Mouse (Mus musculus) 3134 (cell line): ENCODE data around the gene Xxylt1.
A peak's percentile ranks its signal among the peaks of the same experiment; 100 is the strongest.

Experiments used
- DNase-seq: peaks from one replicate; pipeline ENCODE4 v3.0.0-alpha.2; 2011; ENCODE audit warnings: low spot score; ENCODE audit not compliant: insufficient read length; ENCODE audit errors: extremely low read depth

Gene Xxylt1

DNA sequence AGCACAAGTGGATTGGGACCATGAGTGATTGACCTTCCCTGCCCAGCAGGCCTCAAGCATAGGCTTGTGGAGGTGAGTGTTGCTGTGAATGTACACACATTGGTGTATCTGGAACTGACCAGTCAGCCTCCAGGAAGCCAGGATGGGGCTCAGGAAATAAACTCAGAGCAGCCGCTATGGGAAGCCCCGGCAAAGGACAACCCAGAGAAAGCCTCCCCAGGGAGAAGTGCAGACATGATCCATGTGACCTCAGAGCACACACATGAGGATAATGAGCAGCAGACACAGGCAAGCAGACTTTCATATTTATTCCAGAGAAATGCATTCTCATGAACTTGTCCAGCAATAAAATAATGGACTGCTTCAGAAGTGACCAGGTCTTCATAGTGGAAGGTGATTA, 86.4 kb downstream of the Xxylt1 start:
- no peak for DNase-seq

DNA sequence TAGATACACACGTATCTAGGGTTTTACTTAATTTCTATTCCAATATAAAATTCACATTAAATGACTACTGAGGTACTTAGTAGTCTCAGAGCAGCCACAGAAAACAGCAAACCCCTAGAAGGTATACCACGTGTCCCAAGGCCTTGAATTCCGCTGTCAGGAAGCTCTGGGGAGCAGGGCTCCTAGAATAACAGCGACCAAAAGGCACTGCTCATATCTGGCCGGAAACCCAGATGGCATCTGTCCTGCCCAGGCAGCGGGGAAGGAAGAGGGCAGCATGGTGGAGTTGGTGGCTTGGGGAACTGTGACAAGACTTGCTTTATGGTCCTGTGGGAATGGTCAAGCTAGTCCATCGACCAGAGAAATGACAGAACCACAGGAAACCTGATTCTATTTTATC, 86.9 kb downstream of the Xxylt1 start:
- DNase-seq, result no peak

DNA sequence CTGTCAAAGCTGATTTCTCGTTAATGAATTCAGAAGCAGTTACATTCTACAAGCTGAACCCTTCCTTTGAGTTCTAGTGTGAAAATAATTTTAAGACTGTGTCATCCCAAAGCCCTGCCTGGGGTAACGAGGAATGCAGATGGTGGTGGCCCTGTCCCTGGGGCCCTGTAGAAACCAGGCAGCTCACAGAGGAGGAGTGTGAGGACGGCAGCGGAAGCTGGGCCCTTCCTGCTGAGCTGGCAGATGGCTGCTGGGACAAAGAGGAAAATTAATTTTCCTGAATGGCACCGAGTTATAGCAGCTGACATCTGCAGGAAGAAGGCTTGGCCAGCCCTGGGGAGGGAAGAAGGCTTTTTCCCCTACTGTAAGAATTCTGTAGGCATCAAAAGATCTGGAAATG, 88.7 kb downstream of the Xxylt1 start:
- DNase-seq, result no peak

DNA sequence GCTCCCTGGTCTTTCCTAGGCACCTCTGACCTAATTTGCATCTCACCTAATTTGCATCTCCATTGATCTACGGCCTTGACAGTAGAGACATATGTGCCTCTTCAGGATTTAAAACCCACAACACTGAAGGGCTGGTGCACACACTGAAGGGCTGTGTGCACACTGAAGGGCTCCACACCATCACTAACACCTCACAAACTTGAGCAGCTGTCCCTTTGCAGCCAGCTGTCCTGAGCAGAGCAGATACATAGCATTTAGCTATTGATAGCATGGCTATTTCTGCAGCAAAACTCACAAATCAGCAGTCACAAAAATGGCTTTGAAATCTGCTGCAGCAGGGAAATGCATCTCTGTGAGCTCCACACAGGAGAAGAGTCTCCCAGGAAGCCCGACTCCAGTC, 90.6 kb downstream of the Xxylt1 start:
- DNase-seq, result no peak

DNA sequence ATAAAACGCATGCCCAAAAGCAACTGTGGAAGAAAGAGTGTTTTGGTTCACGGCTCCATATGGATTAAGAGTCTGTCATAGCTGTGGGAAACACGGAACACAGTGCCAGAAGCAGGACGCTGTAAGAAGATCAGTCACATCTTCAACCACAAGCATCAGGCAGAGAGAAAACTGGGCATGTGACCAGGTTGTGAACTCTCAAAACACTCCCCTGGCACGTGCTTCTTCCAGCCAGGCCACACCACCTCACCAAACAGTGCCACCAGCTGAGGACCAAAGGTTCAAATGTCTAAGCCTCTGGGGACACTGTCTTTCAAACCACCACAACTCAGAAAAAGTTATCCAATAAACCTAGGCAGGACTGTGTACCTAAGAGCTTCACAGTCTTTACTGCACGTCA, 93.0 kb downstream of the Xxylt1 start:
- DNase-seq, result no peak

DNA sequence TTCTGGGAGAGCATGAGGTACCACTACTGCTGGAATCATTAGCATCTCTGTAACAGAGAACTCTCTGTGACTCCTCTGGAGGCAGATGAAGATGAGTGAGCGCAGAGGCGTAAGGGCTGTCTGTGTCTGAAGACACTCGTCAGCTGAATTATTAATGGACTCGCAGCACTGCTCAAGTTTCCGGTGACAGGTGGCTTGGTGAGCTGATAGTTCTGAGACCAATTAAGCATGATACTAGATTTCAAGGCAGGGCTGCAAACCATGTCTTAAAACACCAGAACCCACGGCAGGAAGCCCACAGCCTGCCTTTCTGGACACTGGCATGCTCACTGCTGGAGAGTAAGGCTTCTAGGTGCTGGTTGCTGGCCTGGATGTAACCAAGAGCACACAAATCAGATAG, 93.5 kb downstream of the Xxylt1 start:
- no peak for DNase-seq

DNA sequence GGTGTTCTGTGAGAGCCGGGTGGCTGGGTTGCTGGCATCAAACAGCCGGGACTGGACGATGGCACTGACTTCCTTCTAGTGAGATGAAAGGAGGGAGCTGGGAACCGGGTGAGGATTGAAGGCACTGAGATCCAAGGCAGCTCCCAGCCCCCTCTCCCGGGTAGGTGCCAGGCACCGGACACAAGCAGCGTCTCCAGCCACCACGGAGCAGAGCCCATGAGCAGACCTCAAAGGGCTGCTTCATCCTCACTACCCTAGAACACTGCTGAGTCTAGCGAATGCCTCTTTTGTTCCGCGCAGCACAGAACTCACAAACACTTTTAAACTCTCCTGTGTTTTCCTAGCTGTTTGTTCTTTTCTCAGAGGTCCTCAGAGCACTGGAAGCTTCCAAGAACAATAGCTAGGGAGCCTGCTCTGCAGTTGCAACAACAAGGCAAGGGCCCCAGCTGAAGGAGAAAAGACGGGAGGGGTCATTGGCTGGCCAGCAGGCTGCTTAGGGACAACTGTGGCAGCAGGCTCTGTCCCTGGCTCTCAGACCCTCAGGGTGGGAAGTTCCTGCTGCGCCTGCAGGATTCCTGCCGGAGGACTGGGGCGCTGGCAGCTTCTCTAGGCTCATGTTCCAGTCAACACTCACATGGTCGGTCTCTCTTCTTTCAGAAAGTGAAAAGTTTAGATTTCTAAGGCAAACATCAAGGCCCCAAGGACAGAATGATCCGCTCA, 96.2 kb downstream of the Xxylt1 start:
- no peak for DNase-seq

DNA sequence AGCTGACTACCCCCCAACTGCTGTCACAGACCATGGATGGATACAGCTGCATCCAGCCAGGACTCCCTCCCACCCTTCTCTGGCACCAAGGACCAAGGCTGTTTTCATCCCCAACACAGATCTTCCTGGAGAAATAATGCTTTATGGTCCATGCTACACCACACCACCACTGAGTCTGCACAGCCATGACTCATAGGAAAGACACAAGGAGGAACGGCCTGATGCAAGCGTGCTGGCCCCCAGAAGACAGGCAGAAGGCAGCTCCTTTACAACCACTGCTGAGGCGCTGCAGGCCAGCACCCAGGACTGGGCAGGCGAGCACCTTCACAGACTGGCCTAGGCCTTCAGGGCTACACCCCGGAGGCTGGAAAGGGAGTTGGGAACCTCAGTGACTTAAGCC, 97.1 kb downstream of the Xxylt1 start:
- DNase-seq, result no peak

DNA sequence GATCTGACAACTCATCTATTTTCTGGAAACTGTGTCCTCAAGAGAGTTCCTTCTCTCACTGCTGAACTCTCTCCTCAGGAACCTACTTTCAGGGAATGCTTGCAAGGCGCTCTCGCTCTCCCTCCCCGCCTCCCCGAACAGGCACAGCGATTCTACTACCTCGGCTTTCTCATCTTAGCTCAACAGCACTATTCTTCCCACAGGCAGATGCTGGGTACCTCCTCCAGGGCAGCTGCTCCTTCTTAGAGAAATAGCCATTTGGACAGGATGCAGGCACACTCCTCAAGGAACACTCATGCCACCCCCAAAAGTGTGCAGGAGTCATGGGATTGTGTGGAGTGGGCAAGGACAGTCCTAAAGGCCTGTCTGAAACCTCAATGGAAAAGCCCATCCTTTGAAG, 97.5 kb downstream of the Xxylt1 start:
- no peak for DNase-seq

DNA sequence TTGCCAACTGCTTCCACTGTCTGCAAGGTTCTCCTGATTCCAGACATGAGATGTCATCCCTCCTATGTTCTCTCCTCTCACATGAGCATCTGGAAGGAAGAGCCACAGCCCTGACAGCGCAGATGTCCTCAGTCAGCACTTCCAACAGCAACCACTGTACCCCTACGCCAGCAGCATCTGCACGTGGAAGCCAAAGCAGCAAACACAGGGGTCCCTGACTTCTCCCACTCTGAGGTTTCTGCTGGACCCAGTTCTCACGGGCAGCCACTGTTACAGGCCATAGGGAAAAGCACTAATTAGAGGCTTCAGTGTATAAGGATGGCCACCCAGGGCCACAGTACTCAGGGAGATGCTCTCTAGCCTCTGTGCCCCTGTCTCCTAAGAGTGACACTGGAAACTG, 98.0 kb downstream of the Xxylt1 start:
- DNase-seq, result no peak

DNA sequence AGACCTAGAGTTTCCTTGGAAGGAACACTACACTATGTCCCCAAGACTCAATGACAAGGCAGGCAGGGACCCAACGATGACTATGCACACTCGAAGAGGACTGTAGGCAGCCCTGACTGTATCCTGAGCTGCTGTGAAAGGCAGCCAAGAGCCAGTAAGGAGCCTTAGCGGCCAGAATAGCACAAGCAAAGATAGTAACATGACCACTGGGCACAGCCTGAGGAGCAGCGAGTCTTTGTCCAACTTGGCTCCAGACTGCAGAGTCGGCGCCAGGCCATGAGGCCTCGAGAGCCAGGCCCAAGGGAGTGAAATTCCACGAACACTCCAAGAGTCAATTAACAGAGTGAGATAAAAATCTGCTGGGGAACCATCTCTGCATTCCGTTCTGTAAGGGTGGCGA, 99.9 kb downstream of the Xxylt1 start:
- peak; percentile 73 for DNase-seq

DNA sequence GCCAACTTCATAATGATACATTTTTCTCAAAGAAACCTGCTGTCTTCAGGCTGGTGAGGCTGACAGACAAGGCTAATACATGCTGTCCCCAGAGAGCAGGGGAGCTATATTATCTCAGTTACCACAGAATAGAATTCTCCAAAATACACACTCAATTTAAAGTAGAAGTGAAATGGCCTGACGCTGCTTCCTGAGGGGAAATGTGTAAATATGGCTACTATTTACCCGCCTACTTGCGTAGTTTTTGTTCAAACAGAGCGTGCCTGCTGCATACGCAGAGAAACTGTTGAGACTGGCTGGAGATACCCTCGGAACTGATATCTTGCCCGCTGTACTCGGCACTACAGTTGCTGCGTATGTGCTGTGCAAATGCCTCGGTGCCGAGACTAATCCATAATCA, 101.3 kb downstream of the Xxylt1 start:
- no peak for DNase-seq

DNA sequence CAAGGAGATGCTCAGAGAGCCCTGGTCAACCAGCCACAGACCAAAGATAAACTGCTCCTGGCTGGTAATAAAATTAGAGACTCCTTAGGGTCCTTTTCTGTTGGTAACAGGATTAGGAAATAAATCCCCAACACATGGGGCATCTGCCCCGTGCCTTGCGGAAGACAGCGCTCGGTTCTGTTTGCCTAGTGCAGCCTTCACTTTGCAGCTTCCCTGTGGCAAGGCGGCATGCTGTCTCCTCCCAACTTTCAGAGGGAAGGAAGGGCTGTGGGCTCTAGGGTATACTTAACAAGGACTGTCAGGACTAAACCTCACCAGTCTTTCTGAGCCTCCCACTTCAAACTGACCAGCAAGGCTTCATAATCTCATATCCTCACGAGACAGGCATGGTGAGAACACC, 103.5 kb downstream of the Xxylt1 start:
- DNase-seq, result no peak

DNA sequence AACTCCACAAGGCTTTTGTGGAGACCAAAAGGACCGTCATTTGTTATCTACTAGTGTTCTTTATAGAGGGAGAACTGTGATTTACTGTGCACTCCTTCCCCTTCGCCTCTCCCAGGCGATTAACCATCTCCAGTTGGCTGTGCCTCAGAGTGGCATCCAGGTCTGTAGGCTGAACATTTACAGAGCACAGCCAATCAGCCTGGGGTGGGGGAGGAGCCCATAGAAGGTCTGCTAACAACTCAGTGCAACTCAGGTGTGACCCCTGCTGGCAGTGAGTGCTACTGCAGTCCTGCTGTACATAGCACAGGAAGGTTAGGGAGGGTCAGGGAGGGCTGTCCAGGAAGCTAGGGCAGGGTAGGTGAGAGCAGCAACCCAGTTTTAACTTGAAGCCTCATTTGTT, 104.0 kb downstream of the Xxylt1 start:
- DNase-seq, result peak; percentile 74

DNA sequence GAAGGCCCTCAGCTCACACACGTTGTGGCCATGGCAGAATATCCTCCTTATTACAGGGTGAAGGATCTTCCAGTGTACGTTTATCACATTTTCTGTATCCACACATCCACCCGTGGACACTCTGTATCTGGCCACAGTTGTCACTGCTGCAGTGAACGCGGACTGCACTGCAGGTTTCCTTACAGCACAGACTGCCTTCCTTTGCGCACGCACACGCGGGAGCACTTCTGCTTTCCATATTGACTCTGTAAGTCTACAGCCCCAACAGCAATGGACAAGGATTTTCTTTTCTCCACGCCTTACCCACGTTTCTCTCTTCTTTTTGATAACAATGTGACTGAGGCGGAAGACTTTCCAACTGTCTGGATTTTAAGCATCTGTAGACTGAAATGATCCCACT, 106.7 kb downstream of the Xxylt1 start:
- DNase-seq, result no peak

DNA sequence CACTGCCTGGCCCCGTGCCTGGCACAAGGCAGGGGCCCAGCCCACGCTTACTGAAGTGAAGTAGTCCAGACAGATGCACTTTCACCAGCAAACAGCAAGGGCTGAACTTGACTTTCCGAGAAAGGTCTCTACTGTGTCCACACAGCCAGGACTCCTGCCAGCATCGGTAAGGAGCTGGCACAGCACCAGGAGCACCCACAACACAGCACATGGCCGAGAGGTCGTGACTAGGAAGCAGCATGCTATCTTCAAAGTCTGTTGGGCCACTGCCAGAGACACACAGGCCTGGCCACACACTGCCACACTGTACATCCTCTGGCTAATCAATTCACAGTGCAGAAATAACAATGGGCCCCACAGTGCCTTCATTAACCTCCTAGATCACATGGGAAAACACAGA, 107.8 kb downstream of the Xxylt1 start:
- DNase-seq, result peak; percentile 60

DNA sequence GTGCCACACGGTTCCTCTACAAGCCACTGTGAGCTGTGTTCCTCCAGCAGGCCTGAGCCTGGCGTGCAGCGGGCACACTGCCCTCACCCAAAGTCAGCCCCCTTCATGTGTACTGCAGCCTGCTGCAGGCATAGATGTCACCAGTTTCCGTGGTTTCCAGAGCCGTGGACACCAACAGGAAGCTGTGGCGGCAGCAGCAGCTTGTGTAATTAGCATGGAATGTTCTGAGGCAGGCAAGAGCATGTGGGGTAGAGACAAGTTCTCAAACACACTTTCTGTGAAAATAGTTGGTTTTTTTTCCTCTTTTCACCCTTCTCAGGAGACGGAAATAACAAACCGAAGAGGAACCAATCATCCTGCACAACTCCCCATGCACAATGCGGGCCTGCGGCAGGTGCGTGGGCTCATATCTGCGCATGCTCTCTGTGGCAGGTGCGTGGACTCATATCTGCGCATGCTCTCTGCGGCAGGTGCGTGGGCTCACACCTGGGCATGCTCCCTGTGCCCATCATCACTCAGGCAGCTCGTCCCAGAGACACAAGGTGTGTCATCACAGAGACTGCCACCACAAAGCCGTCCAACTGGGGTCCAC, 109.2 kb downstream of the Xxylt1 start:
- DNase-seq, result peak; percentile 74

DNA sequence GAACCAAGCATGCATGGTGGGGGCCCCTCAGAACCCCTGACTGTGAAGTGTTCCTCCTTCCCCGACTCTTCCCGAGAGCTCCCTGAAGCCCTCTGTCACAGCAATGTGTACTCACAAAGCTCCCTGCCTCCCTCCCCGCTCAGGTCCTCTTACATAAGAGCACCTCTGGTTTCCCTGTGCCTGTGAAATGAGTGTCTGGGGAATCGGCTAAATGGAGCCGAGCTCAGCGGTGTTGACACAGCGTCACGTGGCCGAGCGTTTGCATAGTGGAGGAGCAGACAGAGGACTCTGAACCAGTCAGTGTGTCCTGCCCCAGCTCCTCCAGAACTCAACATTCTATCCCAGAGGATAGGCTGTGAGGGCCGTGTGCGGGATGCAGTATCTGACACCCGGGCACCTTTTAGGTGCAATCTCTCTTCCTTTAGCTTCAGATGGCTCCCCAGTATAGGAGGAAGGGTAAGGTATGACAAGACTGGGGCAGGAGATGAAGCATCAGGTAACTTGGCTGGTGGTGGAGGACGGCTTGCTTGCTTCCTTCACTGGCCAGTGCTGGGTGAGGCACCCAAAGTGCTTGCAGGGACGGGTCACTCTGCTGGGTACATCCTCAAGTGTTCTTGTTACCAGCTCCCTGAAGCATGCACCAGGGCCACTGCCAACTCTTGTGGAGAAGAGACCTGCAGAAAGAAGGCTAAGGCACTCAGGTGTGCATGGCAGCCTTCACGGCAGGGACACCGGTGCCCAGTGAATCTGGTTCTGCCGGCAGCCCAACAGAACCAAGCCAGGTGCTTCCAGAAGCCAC, 111.8 kb downstream of the Xxylt1 start:
- no peak for DNase-seq

DNA sequence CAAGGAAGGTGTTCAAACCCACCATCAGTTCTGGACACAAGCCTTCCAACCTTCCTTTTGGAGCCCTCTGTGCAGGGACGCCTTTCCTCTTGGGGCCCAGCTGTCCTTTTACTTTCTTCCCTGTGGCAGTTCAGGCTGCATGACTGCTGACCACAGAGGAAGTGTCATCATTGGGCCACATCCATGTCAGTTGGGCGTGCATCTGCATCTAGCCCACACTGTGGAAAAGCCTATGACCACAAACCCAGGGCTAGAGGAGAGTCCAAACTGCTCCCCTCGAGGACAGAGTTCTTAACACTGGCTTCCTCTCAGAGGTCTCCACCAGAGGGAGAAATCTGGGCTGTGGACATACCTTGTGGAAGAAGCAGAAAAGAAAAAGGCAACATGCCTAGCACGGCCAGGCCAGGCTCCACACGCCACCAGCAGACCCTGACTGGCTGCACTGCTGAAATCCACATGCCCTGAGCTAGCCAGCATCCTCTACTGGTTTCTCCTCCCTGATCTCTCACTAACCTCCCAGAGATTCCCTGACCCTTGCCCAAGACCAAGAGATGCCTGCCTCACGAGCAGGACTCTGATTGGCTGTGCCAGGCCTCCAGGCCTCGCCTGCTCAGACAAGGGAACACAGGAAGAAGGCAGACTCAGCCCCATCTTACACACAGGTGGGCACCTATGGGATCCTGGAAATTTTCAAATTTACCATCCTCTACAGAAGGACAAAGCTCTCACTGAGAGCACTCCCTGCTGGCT, 112.7 kb downstream of the Xxylt1 start:
- DNase-seq, result peak; percentile 62

DNA sequence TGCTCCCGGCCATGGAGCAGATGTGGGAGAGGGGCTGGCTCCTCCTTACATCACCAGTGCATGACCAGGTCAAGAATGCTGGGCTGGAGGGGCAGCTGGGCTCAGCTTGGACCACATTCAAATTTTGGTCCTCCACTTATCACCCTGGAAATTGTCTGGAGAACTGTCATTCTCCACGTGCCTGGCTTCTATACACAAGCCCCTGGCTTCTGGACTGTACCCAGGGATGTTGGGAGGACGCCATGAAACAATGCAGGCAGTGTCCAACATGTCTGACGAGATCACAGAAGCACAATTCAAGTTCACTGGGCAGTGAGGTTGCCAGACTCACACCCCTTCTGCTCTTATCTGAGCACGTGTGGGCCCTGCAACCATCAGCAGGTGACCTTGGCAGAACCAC, 114.5 kb downstream of the Xxylt1 start:
- DNase-seq, result no peak

DNA sequence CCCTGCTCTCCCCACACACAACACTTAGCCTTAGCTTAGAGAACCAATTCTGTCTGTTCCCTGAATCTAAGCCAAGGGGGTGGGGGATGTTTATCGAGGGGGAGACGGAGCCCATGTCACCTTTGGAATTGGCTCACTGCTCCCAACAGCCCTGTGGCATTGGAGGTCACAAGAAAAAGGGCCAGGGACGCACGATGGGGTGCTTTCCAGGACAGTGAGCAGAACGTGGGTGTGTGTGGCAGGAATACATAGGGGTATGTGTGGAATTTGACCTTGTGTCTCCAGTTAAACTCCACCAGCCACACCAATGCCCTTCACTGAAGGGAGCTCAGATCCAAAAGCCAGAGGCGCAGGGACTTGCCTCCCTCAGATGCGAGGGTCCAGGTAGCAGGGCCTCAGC, 116.3 kb downstream of the Xxylt1 start:
- no peak for DNase-seq
